Mouse (Mus musculus): Measurements from ENCODE around the gene Trim29.

The Trim29 gene

GRCm38 (mm10) chr9:43310538-43310937 is at the start of gene Trim29:
Trim29 (plus strand) TSS chr9:43310848.
- no peak for DNase-seq (ENCODE audit: low spot score in 2 of 2)

- no peak for DNase-seq (ENCODE audit: low spot score in 2 of 2)
Observed at GRCm38 (mm10) chr9:43261124-43261907, 49.3 kb upstream of the Trim29 start.

GRCm38 (mm10) chr9:43261941-43262340 is 48.7 kb upstream of the Trim29 start:
- DNase-seq (ENCODE audit: low spot score in 2 of 2) = no peak

DNA sequence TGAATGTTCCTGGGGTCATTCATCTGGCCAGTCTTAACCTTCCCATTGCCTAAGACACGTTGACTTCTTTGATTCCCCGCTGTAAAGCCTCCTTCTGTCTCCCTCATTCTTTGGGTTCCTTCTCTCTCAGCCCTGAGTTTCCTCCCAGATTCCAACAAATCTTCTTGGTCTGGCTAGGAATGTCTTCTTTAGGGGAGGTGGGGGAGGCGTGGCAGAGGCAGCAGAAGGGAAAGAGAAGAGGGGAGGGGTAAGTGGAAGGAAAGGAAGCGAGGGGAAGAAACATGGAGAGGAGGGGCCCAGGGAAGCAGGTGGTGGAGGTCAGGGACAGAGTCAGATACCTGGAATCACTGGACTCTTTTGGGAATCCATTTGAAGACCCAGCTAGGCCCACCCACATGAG is 48.3 kb upstream of the Trim29 start:
- no peak for DNase-seq (ENCODE audit: low spot score in 2 of 2)

GRCm38 (mm10) chr9:43262811-43263550 is 47.7 kb upstream of the Trim29 start:
- DNase-seq (ENCODE audit: low spot score in 2 of 2) = peak in 1 of 2 experiments; percentile 43

DNA sequence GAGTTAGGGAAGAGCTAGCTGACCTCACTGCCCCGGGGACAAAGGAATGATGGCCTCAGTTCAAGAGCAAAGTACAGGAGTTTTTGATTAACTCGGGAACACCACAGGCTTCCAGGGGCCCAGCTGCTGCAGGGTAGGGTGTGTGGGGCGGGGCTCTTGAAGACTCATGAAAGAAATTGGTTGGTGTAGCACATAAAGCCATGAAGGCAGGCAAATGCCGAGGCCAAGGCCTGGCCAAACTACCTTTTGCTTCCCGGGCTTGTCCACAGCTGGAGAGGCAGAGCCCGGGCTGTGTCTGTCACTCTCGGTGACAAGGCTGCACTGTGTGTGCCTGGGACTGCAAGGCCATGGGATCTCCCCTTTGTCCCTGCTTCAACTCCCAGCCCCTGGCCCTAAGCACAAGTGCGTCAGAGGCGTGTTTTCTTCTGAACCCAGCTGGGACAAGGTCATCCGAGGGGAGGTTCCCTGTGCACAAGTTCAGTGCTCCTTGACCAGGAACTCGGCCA is 46.6 kb upstream of the Trim29 start:
- DNase-seq (ENCODE audit: low spot score in 2 of 2) = peak in 1 of 2 experiments; percentile 54

DNA sequence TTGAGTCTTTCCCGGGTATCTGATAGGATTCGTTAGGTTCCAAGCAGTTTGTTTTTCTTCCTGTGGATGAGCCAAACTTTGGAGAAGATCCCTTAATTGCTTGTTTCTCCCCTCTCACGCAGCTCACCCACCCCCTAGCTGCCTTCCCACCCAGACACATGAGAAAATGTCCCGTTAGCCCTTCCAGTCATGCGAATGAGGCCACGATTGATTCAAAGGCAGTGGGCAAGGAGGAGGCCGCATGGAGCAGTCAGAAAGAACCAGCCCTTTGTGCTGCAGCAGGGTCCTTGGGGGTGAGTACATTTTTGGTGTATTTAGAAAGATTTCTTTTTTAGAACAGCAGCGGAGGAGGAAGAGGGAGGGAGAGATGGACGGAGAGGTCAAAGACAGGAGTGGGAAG is 45.5 kb upstream of the Trim29 start:
- DNase-seq (ENCODE audit: low spot score in 2 of 2) = no peak

DNA sequence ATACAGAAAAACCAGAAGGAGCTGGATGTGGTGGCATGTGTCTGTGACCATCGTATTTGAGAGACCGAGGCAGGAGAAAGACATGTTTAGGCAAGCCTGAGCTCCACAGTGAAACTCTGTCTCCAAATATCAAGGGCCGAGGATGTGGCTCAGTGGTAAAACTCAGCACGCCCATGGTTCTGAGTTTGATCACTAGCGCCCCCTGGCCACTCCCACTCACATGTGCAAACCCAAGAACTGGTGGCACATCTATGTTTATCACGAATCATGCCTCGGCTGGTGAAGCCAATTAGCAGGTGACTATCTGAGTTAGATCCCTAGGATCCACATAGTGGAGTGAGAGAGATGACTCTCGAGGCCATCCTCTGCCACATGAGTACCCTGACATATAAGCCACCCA is 43.3 kb upstream of the Trim29 start:
- DNase-seq (ENCODE audit: low spot score in 2 of 2) = no peak

GRCm38 (mm10) chr9:43269166-43269565 is 41.5 kb upstream of the Trim29 start:
- DNase-seq (ENCODE audit: low spot score in 2 of 2) = no peak

DNA sequence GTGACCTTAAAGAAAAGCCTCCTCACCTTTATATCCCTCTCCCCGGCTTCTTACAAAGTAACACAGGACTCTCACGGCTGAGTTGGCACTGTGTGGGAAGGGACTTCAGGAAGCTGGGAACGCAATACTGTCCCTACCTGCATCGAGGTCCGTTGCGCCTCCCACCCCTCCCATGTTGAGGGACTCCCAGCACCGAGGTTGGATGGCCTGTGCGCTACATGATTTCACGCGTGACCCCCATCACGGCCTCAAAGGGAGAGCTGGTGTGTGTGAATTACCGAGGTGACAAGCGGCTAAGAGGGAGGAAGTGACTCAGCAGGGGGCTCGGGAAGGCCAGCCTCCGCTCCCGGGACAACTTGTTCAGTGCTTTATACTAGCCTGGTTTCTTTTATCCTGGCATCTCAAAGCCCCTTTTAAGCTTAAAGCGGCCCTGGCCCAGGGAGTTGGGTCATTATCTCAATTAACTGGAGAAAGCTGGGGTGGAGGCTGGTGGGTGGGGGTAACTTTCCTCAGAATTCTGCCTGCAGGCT is 39.9 kb upstream of the Trim29 start:
- no peak for DNase-seq (ENCODE audit: low spot score in 2 of 2)

DNA sequence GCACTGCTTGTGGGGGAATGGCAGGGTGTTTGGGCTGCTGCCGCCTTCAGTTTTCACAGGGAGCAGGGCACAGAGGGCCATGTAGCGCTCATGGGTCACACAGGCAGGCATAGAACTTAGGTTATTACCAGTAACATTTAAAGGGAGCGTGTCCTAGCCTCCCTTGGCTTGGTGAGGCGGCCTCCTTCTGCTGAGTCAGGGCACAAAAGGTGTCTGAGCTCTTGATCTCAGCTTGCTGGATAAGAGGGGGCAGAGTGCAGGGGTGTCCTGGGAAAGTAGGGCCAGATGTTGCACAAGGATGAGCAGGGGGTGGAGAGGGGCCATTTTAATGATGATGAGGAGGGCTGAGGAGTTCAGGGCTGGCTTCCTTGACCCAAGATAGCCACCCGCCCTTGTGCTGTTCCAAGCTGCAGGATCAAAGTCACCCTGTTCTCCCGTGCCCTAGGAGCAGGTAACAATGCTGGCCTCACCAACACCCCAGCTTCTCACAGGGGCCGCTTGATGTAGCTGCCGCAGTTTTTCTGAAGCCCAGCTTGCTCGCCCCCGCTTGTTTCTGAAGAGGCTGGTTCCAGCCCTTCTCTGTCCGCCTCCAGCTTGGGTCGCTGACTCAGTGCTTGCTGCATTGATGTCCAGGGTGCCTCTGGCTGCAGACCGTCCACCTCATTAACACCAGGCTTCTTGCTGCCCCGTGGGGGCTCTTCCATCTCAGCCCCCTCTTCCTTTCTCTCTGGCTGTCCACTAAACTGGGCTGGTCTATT is 38.7 kb upstream of the Trim29 start:
- no peak for DNase-seq (ENCODE audit: low spot score in 2 of 2)

GRCm38 (mm10) chr9:43273735-43274134 is 36.9 kb upstream of the Trim29 start:
- no peak for DNase-seq (ENCODE audit: low spot score in 2 of 2)

DNA sequence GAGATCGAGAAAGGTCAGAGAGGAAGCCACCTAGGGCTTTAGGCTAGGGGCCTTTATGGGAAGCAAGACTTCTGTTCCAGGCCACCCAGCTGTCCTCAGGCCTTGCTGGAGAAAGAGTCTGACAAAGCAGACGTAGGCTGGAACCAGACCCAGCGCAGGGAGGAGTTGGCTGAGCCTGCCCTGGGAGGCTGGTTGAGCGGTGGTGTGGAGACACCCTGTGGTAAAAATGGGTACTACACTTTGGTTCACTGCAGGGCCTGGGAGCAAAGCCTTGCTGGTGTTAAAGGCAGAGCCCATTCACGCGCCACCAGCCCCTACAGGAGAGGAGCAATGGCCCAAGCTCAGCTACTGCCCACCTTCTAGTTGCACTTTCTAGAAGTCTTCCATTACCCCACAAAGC is 26.4 kb upstream of the Trim29 start:
- DNase-seq (ENCODE audit: low spot score in 2 of 2) = peak; percentile 76 to 88

GRCm38 (mm10) chr9:43285281-43285680 is 25.4 kb upstream of the Trim29 start:
- DNase-seq (ENCODE audit: low spot score in 2 of 2) = no peak

DNA sequence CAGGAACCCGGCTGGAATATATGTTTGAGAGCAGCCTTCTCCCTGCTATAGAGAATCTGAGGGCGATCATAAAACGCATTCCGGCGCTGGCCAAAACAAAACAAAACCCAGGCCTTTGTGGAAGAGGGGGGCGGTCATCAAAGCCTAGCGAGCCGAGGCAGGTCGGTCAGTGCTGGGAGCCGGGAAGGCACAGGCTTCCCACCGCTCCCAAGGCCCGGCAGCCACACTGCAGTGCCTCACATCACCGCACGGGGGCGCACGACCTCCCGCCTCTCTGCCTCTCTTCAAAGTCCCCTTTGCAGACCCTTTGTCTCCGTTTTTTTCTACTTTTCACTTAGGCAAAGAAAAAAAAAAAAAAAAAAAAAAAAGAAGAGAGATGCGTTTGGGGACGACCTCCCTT is 23.8 kb upstream of the Trim29 start:
- peak; percentile 69 to 85 for DNase-seq (ENCODE audit: low spot score in 2 of 2)

DNA sequence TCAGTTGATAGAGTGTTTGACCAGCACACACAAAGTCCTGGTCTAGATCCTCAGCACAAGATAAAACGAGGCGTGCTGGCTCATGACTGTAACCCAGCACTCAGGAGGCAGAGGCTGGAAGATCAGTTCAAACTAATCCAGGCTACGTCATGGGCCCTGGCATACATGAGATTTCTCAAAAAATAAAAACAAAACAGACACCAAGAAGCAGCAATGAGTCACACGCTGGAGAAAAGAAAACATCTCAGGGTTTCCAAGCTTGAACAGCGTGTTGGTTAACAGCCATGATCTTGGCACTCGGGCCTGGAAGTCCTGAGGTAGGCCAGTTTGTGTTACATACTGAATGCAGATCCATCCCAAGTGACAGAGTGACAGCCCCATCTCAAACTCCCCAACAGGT is 17.6 kb upstream of the Trim29 start:
- no peak for DNase-seq (ENCODE audit: low spot score in 2 of 2)

DNA sequence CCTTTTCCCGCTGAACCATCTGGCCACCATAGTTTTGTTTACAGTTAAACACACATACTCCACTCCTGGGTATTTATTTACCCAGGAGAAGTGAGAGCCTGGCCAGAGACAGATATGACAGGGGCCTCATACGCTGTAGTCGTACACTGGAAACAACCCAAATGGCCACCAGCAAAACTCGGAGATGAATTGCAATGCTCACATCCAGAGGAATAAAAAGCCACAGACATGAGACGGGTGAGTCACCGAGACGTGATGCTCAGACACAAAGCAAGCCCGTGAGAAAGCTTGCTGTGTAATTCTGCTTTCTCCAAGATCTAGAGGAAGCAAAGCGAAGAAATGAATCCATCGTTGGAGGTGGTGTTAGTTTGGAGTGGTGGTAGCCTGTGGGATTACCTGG is 10.3 kb upstream of the Trim29 start:
- DNase-seq (ENCODE audit: low spot score in 2 of 2) = no peak

DNA sequence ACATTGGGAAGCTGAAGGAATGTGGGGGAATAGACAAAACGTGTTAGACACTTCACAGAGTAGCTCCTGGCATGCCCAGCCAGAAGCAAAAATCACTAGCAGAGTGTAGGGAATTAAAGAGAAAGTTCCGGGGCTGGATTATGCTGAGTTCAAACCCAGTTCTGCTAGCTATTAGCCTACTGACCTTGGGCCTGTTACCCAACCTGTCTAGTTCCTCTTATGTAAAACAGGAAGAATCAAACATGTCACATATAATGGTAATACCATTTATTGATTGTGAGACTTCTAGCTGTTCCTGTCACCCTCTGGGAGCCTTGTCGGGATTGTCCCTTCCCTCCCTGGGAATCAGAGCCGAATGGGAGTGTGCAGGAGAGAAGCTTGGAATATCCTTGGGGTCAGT is 7.7 kb upstream of the Trim29 start:
- no peak for DNase-seq (ENCODE audit: low spot score in 2 of 2)

DNA sequence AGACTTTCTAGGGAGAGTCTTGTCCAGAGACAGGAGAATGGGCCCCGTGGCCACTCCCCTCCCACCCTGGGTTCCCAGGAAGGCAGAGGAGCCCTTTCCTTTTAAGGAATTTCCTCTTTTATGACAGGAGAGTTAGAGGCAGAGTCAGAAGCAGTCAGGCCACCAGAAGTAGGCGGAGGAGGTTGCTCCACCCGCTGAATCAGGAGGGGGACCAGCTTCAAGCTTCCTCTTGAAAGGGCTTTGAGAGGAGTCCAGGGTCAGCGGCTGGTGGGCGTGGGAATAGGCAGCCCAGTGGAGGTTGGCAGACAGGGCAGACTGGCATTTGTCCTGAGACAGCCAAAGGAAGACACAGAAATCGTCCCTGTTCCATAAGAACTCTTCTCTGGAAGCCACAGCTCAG is 4.8 kb upstream of the Trim29 start:
- no peak for DNase-seq (ENCODE audit: low spot score in 2 of 2)

DNA sequence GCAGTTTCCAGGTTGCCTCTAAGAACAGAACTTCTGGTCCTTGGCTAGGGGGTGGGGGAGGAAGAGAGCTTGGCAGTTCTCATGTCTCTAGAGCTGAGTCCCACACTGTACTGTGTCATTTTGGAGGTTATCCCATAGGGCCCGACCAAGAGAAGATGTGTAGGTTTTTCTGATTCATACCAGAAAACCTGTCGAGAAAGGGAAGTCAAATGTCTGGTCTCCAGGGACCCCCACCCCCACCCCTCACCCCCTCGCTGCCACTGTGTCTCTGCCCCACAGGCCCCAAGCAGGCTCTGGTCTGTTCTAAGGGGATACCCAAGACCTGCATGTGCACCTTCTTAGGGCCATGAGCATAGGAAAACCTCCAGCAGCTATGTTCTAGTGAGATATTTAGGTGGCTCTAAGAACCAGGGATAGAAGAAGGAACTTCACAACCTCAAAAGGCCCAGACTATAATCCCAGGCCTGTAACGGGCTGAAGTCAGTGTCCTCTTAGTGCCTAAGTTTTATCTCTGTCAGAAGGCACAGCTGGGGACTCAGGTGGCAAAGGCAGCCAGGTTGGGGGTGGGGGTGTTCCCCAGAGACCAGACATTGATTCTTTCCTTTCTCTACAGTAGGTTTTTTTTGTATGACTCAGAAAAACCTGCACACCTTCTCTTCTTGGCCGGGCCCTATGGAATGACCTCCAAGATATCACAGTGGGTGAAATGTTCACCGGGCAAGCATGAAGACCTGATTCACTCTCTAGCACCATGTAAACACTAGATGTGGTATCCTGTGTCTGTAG is 1.4 kb upstream of the Trim29 start:
- DNase-seq (ENCODE audit: low spot score in 2 of 2) = no peak

GRCm38 (mm10) chr9:43312190-43312589 is 1.5 kb downstream of the Trim29 start:
- no peak for DNase-seq (ENCODE audit: low spot score in 2 of 2)
